Mouse (Mus musculus): ENCODE measurements around the gene Mb.

Mb gene

GRCm38 (mm10) chr15:76973272-76973854 lies 77.1 kb downstream of the Mb start:
- DNase-seq: no peak

DNA sequence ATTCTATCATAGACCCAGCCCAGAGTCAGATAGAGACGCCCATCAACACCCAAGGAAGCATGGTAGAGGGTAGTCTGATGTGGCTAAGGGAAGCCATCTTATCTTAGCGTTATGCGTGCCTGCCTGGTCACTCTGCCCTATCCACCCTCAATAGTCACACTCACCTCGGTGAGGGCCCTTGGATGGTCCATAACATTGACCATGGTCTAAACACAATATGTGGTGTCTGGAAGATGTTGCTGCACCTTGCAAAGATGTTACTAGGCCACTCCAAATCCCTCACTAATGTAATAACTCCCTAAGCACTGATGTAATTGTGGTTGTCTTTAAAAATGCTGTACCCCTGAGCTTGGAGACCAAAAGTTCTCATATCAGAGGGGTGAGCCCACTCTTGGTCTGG lies 77.8 kb downstream of the Mb start:
- no peak for DNase-seq
